Mouse (Mus musculus) olfactory bulb, adult 2 months (tissue): ENCODE results near the gene Abracl. TPM values are rescaled to one million over a fixed set of nuclear protein-coding genes. Genes with fewer than 3 reads are reported as not detected.

Source experiments
- H3K27ac ChIP-seq: fragments of 200-500 bp; 2 replicates; pipeline ENCODE4 v1.5.1; 2012; ENCODE audit warnings: low read depth, low read length; ENCODE audit not compliant: insufficient read depth
- H3K4me1 ChIP-seq: fragments of 200-500 bp; 2 replicates; pipeline ENCODE4 v1.6.1; 2012; ENCODE audit warnings: low read length; ENCODE audit not compliant: control insufficient read depth, insufficient read depth
- H3K4me3 ChIP-seq: fragments of 200-500 bp; 2 replicates; pipeline ENCODE4 v1.5.1; 2012; ENCODE audit warnings: mild to moderate bottlenecking, low read depth, low read length, moderate library complexity; ENCODE audit not compliant: insufficient read depth
- CTCF ChIP-seq: fragments of 200-500 bp; IDR thresholded peaks from 2 replicates; pipeline ENCODE4 v1.5.1; 2012; ENCODE audit warnings: low read depth, mild to moderate bottlenecking, low read length, moderate library complexity; ENCODE audit not compliant: insufficient read depth
- POLR2A ChIP-seq: fragments of 200-500 bp; IDR thresholded peaks from 2 replicates; pipeline ENCODE4 v1.6.1; 2012; ENCODE audit warnings: mild to moderate bottlenecking, low read depth, low read length, moderate library complexity; ENCODE audit not compliant: insufficient read depth
- WGBS: fragments of 180-500 bp; shearing (Covaris S2); methylation state at CpG from one replicate; pipeline ENCODE4 v1.1.7; 2018; 5-methylcytosine and 5-hydroxymethylcytosine counted together
- polyA plus RNA-seq: library from polyadenylated mRNA; stranded (reverse); fragments of >200 nt; gene quantifications from 2 replicates; pipeline ENCODE4 v1.2.4, GENCODE M21; 2012; ENCODE audit warnings: low replicate concordance; ENCODE audit not compliant: missing spikeins, insufficient read depth, insufficient read length

Abracl gene
- polyA plus RNA-seq, 1 experiment, result not detected

DNA sequence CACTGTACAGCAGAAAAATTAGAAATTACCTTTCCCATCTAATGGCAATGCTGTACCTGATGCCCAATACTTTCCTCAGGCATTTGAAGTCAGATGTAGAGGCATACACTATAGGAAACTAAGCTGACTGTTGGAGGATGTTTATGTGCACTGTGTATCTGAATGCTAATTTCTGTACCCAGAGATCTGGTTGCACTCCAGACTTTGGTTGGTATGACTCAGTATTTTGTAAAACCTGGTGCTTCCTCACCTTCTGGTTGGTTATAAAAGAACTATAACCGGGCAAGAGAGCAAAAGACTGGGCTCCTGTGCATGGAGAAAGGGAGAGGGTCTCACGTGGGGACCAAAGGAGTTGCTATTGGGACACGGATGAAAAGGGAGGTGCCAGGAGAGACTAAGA lies 15.8 kb downstream of the Abracl start:
- H3K4me1 ChIP-seq, result no peaks in the 10 kb centered on the region
- H3K27ac ChIP-seq, result no peak overlapping the region
- 84% methylated on average over 3 of the region's 3 CpGs for WGBS
- no peak overlapping the region for H3K4me3 ChIP-seq
- no peak for TF ChIP-seq CTCF
- no peak for TF ChIP-seq POLR2A

GRCm38 (mm10) chr10:18006756-18007155 lies 16.3 kb downstream of the Abracl start:
- whole genome bisulfite sequencing, result 96% methylated on average over 1 of the region's 1 CpGs
- TF ChIP-seq CTCF, result no peak
- no peak overlapping the region for H3K27ac ChIP-seq

GRCm38 (mm10) chr10:18005136-18005955 lies 17.7 kb downstream of the Abracl start:
- H3K27ac ChIP-seq, result no peak overlapping the region
- H3K4me3 ChIP-seq, result no peak overlapping the region
- no peaks in the 10 kb centered on the region for H3K4me1 ChIP-seq
- TF ChIP-seq POLR2A, result no peak
- TF ChIP-seq CTCF, result no peak
- WGBS, result 89% methylated on average over 7 of the region's 7 CpGs

More at GRCm38 (mm10) chr10:18006756-18007155, 16.3 kb downstream of the Abracl start:
- no peaks in the 10 kb centered on the region for H3K4me1 ChIP-seq
- no peak overlapping the region for H3K4me3 ChIP-seq

DNA sequence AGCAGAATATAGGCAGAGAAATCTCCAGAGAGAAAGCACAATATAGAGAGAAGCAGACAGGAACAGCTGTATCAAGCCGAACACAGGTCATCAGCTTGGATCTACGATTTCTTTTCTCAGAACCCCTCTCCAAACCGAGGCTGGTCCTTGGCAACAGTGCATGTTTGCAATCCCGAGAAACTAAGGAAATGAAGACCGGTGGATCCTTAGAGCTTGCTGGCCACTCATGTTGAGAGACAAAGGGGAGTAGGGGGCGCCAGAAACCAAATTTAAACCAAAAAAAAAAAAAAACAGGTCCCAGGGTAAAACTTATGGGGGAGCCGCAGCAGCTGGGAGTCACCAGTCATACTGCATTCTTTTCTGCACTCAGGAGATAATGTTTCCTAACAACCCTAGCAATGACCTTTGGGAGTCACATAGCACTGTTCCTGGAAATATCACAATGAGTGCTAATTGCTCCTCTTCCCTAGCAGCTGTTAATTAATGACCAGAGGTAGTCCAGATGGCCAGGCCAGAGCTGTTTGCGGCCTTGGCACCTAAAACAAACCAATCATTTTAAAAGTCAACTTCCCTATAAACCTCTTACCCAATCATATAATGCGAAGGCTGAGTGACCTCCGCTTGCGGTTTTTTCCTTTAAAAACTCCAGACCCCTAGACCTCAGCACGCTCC lies 19.0 kb downstream of the Abracl start:
- Histone ChIP-seq H3K4me3 (no peak overlapping the region), H3K4me1 (no peaks in the 10 kb centered on the region), H3K27ac (no peak overlapping the region)
- WGBS, result 90% methylated on average over 12 of the region's 12 CpGs
- no peak for TF ChIP-seq CTCF
- TF ChIP-seq POLR2A, result no peak

- 88% methylated on average over 4 of the region's 4 CpGs for WGBS
- no peak overlapping the region for H3K4me3 ChIP-seq
- H3K27ac ChIP-seq, result no peak overlapping the region
- TF ChIP-seq CTCF (no peak), POLR2A (no peak)
- no peaks in the 10 kb centered on the region for H3K4me1 ChIP-seq
These were observed 32.5 kb downstream of the Abracl start for GRCm38 (mm10) chr10:17990576-17990975.

DNA sequence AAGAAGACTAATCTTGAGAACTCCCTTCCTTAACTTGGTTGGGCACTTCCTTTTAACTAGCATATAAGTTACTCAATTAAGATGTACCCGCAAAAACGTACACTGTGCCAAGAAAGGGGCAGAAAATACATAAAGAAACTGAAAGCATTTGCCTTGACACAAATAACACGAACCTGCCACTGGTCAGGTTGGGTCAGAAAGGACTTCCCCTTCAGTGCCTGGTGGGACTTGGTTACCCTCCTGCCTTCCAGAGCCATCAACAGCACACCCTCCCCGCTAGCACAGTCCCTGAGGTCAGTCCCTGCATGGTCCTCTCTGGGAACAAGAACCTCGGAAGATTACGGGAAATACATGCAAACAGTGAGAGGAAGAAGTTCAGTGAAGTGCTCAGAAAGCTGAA lies 34.0 kb downstream of the Abracl start:
- Histone ChIP-seq H3K4me3 (no peak overlapping the region), H3K27ac (no peak overlapping the region), H3K4me1 (no peaks in the 10 kb centered on the region)
- WGBS, result 77% methylated on average over 6 of the region's 6 CpGs
- TF ChIP-seq POLR2A (no peak), CTCF (no peak)

DNA sequence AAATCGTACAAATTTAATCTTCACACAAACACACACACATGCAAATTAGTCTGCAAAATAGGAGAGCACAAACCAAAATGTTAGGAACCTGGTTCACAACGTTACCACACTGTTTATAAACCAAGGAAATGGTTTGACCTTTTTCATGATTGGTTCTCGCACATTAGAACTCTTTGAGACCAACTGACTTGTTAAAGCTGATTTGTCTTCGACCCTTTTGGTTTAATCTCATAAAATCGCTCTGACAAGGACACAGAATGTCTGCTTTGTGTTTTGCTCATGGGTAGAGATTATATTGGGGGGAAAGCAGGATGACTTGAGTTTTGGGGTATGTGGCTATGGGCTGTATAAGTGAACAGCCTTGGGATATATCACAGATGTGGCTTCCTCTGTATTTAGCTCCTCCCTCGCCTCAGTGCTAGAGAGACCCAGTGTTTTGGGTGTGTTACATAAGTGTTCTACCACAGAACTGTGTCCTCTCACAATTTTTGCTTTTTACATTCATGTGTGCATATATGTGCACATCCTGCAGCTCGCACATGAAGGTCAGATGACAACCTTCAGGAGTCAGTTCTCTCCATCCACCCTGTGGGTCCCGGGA lies 35.2 kb downstream of the Abracl start:
- no peaks in the 10 kb centered on the region for H3K4me1 ChIP-seq
- no peak overlapping the region for H3K27ac ChIP-seq
- WGBS, result 85% methylated on average over 8 of the region's 8 CpGs
- TF ChIP-seq CTCF (no peak), POLR2A (no peak)
- H3K4me3 ChIP-seq, result no peak overlapping the region

DNA sequence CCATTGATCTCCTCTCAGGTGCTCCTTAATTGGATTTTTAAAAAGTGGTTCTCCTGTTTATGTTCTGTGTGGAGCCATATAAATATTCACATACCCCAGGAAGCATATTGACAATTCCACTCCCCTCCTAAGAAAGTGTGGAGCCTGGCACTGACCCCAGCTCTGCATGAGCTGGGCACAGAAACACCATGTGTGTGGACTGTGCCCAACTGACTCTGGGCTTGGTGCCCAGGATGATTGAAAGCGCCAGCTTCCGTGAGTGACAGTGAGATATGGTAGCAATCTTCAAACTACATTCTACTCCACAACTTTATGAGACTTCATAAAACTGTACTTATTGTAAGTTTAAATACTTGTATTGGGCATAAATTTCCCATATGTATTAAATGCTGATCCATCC lies 39.8 kb downstream of the Abracl start:
- Histone ChIP-seq H3K4me1 (no peaks in the 10 kb centered on the region), H3K27ac (no peak overlapping the region), H3K4me3 (no peak overlapping the region)
- WGBS, result 30% methylated on average over 2 of the region's 2 CpGs
- TF ChIP-seq POLR2A (no peak), CTCF (no peak)

- Histone ChIP-seq H3K4me1 (no peaks in the 10 kb centered on the region), H3K4me3 (no peak overlapping the region), H3K27ac (no peak overlapping the region)
- TF ChIP-seq POLR2A, result no peak
- no peak for TF ChIP-seq CTCF
- 85% methylated on average over 4 of the region's 4 CpGs for WGBS
These were observed 57.0 kb downstream of the Abracl start for GRCm38 (mm10) chr10:17966090-17966489.

Other genes starting within 250 kb of the Abracl start
- not detected in 2 replicates for gene Txlnb, start 227.1 kb downstream of the Abracl start, polyA plus RNA-seq
- gene Heca, start 75.2 kb downstream of the Abracl start, polyA plus RNA-seq, result not detected in 2 replicates
- gene Reps1, start 32.6 kb upstream of the Abracl start, polyA plus RNA-seq, result not detected in 2 replicates
- gene Ect2l, start 187.6 kb upstream of the Abracl start, polyA plus RNA-seq, result not detected in 2 replicates
- not detected in 2 replicates for gene Ccdc28a, start 211.7 kb upstream of the Abracl start, polyA plus RNA-seq